13 mouse cellular contexts compared by ENCODE assay signal in the genomic region with DNA sequence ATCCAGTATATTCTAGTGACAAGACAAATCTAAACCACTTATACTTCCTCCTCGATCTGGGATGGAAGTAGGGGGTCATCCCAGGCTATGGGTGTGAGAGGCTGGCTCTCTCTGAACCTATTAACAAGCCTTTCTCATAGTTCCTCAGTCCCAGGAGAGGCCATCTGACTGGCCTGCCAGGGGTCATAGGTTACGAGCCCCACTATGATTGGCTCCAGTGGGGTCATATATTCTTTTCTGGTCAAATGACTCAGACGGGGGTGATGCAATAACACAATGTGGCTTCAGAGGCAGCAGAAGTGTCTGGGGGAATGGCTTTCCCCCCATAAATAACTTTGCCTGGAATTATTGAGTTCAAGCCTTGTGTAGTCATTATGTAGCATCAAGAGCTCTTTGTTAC. TPM values are rescaled to one million over a fixed set of nuclear protein-coding genes. Genes with fewer than 3 reads are reported as not detected.
DNase-seq lines count a peak whose midpoint lies in the region; ATAC-seq and TF ChIP-seq lines count a peak whose summit lies in the region.
"Had no signal": no experiment of that assay in that cellular context is flagged by ENCODE, and none has a peak within 500 bp of the region (broad histone marks: within the 10 kb centered on the region; RNA-seq: fewer than 3 reads in every experiment).

No protein-coding gene starts in this region.

- ATAC-seq in megakaryocyte progenitor cell, adult 5-6 weeks (replicated peaks; ENCODE audit: poor library complexity): peak; percentile 77
- ATAC-seq in inflammation-experienced regulatory T-cells, adult 6 months: no peak
- ATAC-seq: forebrain, embryonic 16.5 days had no signal

- H3K36me3 ChIP-seq in liver, adult 2 months (ENCODE audit: control insufficient read depth, insufficient read depth, low read length): no peaks in the 10 kb centered on the region
- H3K36me3 ChIP-seq: embryonic facial prominence, embryonic 15.5 days; liver, embryonic 15.5 days; midbrain, embryonic 10.5 days; neural tube, embryonic 12.5 days had no signal

- TF ChIP-seq CTCF in liver, adult 2 months (IDR thresholded peaks at IDR 0.05; ENCODE audit: low read depth, low read length): no peak

- H3K27me3 ChIP-seq in liver, adult 2 months (ENCODE audit: control insufficient read depth, insufficient read depth, low read length): no peaks in the 10 kb centered on the region
- H3K27me3 ChIP-seq: neural tube, embryonic 12.5 days had no signal

- no peak overlapping the region for H3K4me3 ChIP-seq in liver, adult 2 months (ENCODE audit: insufficient read depth, low read depth, low read length)
- H3K4me3 ChIP-seq: embryonic facial prominence, embryonic 15.5 days; liver, embryonic 15.5 days; midbrain, embryonic 10.5 days; neural tube, embryonic 12.5 days had no signal

- DNase-seq in adrenal gland, adult 8-10 months: peak; percentile 10
- DNase-seq in adrenal gland, postnatal 4 days (ENCODE audit: low spot score in 2 of 2): no peak
- DNase-seq in liver, adult 2 months (ENCODE audit: extremely low read depth, low read depth, low spot score): peak; percentile 33
- DNase-seq in liver: no peak
- DNase-seq in embryo, embryonic 9.5 days (ENCODE audit: extremely low spot score): peak; percentile 31
- DNase-seq in frontal cortex, postnatal 14 days (ENCODE audit: low spot score in 2 of 2): no peak

- H3K27ac ChIP-seq in liver, adult 2 months (replicated peaks; ENCODE audit: insufficient read depth, low read depth, low read length): no peak overlapping the region
- H3K27ac ChIP-seq: embryonic facial prominence, embryonic 15.5 days; liver, embryonic 15.5 days had no signal

- no peaks in the 10 kb centered on the region for H3K79me2 ChIP-seq in liver, adult 2 months (ENCODE audit: control insufficient read depth, insufficient read depth, low read length)

- H3K4me1 ChIP-seq in liver, adult 2 months (ENCODE audit: control insufficient read depth, insufficient read depth, low read length): no peaks in the 10 kb centered on the region
- H3K4me1 ChIP-seq: liver, embryonic 15.5 days had no signal

- H3K9ac ChIP-seq in liver, adult 2 months (ENCODE audit: low read depth, low read length): no peak overlapping the region
- H3K9ac ChIP-seq: embryonic facial prominence, embryonic 15.5 days; liver, embryonic 15.5 days; neural tube, embryonic 12.5 days had no signal

- WGBS in liver, adult 2 months: 88% methylated on average over 3 of the region's 3 CpGs

- TF ChIP-seq POLR2A in liver, adult 2 months (IDR thresholded peaks at IDR 0.05; ENCODE audit: extremely low read depth, insufficient read depth, low read length): no peak

RNA-seq across cellular contexts. Expression of a gene that starts 31.1 kb away (rescaled TPM):
- 10 to 100 TPM; 20.3 to 35.9 (median 24.1) TPM for total RNA-seq in adrenal gland, adult 8-10 months (2022)
- total RNA-seq in adrenal gland, postnatal 4 days (2021): 10 to 100 TPM; 36.9 to 37.5 TPM
- total RNA-seq in liver, adult 2 months (2014; rRNA removed): 0.83 and 1.5 TPM in 2 replicates
- polyA plus RNA-seq in liver, adult 2 months (2012; rRNA removed): 1.4 and 2.7 TPM in 2 replicates
- 30.0 and 37.1 TPM in 2 replicates for total RNA-seq in megakaryocyte progenitor cell, adult 5-6 weeks (2015)
- total RNA-seq in megakaryocyte progenitor cell, adult 5-6 weeks (2017): 12.9 and 14.8 TPM in 2 replicates
- 1 to 10 TPM in 2 of 3 experiments, under 1 TPM in 1; 0.80 to 2.0 (median 1.9) TPM for polyA plus RNA-seq in inflammation-experienced regulatory T-cells, adult 6 months (2017; shearing (Covaris generic))

Comparison
In these comparisons a context has a peak if more than half of its experiments do, and no peak if none do; other contexts are left out.
1. DNase-seq: peak in adrenal gland, adult 8-10 months (single experiment), liver, adult 2 months (single experiment) and embryo, embryonic 9.5 days (single experiment); none in adrenal gland, postnatal 4 days (0 of 2), liver (single experiment) and frontal cortex, postnatal 14 days (0 of 2).